Mouse (Mus musculus): ENCODE results near the gene Gnai3.

The Gnai3 gene

DNA sequence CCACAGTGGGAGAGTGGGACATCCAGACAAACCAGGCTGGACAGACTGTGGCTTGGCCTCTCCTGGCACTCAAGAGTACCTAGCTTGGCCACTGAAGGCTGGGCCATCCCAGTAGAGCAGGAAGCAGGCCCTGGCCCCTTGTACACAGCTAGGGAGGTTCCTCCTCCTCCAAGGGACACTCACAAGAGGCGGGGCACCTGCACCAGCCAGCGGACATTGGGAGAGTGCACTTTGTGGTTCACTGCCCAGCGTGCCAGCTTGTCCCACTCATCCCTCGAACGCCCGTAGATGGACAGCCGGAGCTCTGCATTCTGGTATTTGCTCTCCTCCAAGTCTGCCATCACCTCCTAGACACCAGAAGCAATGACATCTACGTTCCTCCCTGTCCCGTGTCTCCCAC is 69.1 kb downstream of the Gnai3 start:
- DNase-seq: peak; percentile 53

- DNase-seq: no peak
These were observed 72.9 kb downstream of the Gnai3 start for GRCm38 (mm10) chr3:108072983-108073569.

DNA sequence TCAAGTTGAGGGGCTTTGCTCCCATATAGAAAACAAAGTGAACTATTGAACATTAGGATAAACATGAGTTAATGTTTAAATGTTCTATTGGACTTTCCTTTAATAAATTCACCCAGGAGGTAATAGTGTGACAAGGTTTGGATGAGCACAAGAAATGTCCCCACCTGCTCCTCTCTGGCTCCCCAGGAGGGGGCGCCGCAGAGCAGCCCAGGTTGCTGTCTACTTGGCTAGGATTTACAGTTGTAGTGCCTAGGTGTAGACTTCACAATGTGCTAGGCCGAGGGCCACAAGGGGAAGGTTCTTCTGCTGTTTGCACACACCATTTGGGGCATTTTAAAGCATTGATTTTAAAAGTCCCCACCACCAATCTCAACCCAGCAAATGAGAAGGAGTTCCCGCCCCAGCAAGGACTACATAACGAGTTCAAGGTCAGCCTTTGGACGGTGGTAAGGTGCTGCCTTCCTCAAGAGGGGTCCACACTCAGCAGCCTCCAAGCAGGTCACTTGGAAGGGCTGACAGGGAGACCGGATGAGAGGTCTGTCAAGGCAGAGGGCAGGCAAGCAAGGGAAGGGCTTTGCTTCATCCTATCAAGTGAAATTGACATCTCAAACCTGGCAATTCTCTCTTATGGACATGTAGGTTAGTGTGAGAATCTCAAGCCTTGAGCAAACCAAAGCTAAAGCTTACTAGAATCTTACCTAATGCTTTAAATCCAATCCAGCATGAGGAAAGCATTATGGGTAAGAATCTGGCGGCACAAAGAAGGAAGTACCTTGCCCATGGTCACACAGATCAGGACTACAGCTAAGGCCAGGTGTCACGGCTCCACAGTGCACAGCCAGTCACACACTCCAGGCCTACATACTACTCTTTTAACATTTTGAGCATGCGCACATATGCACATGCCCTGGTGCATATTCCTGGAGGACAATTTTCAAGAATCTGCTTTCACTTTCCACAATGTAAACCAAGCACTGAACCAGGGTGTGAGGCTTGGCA is 75.4 kb downstream of the Gnai3 start:
- peak; percentile 85 for DNase-seq

- DNase-seq: peak; percentile 82
These were observed 76.6 kb downstream of the Gnai3 start for GRCm38 (mm10) chr3:108069231-108069870.

DNA sequence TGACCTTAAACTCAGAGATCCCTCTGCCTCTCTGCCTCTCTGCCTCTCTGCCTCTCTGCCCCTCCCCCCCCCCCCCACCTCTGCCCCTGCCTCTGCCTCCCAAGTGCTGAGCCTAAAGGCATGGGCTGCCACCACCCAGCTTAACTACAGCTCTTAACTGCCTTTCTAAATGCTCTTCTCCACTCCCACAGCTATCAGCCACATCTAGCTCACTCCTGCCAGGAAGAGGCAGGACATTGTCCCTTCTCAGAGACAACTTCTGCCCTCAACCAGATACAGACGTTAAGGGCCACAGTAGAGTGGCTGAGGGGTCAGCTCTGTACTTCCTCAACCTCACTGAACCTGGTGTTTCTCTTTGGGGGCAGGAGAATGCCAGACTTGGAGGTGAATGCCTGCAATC is 77.1 kb downstream of the Gnai3 start:
- DNase-seq: no peak

DNA sequence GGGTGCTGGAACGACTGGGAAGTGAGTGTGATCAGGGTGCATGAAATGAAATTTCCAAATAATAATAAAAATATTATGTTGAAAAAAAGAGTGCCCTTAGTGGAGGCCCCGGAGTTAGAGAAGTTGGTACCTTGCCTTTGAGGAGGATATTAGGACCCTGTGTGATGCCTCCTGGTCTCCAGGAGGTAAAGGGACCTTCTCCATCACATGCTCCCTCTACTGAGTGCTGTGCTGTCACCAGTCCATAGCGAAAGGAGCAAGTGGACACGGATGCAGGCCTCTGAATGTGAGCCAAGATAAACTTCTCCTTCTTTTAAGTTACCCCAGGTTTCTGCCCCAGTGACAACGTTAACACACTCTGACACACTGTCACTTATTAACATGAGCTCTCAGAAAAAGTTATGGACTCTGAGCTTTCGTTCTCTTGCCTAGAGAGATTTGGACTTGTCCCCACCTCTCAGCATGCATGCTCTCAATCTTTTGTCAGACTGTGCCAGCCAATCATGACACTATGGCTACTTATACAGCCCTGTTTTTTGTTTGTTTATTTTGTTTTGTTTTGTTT is 78.5 kb downstream of the Gnai3 start:
- peak; percentile 75 for DNase-seq

DNA sequence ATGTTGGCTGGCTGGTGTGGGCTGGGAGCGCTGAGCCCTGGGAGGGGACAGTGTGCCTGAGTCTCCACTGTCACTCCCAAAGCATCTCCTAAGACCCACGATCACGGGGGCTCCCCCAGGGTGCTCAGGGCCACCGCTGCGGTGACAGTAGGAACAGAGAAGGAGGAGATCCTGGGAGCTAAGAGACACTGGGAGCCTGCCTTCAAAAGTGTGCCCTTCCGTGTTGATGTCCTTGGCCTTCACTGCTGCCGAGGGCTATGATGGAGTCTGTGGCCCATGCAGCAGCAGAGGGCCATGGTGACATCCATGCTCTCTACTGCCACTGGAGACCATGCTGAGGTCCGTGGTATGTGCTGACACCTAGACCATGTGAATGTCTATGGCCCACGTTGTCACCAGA is 80.4 kb downstream of the Gnai3 start:
- no peak for DNase-seq

GRCm38 (mm10) chr3:108064672-108065071 is 81.3 kb downstream of the Gnai3 start:
- DNase-seq: no peak

DNA sequence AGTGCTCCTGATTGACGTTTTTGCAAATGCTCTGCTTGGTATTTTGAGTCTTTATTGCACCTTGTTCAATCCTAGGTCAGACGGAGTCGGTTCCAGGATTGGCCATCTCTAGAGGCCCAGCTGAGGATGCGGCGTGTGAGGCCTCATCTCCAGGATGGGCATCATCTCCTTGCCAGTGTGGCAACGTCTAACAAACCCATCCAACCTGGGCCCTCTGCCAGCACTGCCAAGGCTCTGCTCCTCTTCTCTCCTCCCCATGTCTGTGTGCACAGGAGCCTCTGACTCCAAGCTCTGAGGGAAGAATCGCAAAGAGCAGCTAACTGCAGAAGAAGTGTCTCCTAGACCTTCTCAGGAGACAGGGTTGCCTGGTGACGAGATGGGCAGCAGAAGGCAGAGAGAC is 83.3 kb downstream of the Gnai3 start:
- DNase-seq: no peak

DNA sequence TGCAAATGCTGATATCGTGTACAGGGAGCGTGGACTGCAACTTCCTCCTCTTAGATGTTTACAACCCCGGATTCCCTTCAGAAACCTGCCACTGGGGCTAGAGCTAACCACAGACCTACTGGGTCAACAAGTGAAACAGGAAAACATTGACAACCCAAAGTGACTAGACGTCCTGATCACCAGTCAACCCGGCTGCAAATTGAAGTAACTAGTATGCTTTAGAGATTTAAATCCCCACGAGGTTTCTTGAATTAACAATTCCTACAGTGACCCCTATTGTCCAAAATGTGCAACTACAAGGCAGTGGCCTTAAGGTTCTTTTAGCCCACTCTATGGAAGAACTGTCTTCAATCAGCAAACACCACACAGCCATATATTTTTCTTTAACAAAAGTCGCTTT is 84.5 kb downstream of the Gnai3 start:
- no peak for DNase-seq
